Mouse (Mus musculus): ENCODE data around the gene Mical1. TPM values are rescaled to one million over a fixed set of nuclear protein-coding genes. Genes with fewer than 3 reads are reported as not detected.

The Mical1 gene
- 103 TPM for polyA plus RNA-seq (2017; shearing (Covaris generic))

GRCm38 (mm10) chr10:41476171-41477017 is at the start of gene Mical1:
Gene Mical1, plus strand, starts transcription at chr10:41476314.

GRCm38 (mm10) chr10:41450137-41450670 is 25.9 kb upstream of the Mical1 start, which contains the start of gene Zbtb24:
Gene Zbtb24, plus strand, starts transcription at chr10:41450383.

GRCm38 (mm10) chr10:41489708-41490517 is 13.8 kb downstream of the Mical1 start, which contains the start of the genes Smpd2 and Ppil6:
Gene Smpd2, minus strand, starts transcription at chr10:41490369.
Gene Ppil6, plus strand, starts transcription at chr10:41490439.

GRCm38 (mm10) chr10:41518981-41519618 is 43.0 kb downstream of the Mical1 start, which contains the start of gene Cd164:
Gene Cd164, plus strand, starts transcription at chr10:41519414.

Other genes starting within 250 kb of the Mical1 start
- gene Fig4, start 173.1 kb upstream of the Mical1 start, polyA plus RNA-seq (2017; shearing (Covaris generic)), result 36.1 TPM
- not detected for gene Ak9, start 172.3 kb upstream of the Mical1 start, polyA plus RNA-seq (2017; shearing (Covaris generic))
- gene Zbtb24, start 25.9 kb upstream of the Mical1 start, polyA plus RNA-seq (2017; shearing (Covaris generic)), result 50.5 TPM
- 42.8 TPM for gene Smpd2, start 14.1 kb downstream of the Mical1 start, polyA plus RNA-seq (2017; shearing (Covaris generic))
- gene Ppil6, start 14.1 kb downstream of the Mical1 start, polyA plus RNA-seq (2017; shearing (Covaris generic)), result not detected
- gene Cd164, start 43.1 kb downstream of the Mical1 start, polyA plus RNA-seq (2017; shearing (Covaris generic)), result 254 TPM
- 0.84 TPM for gene Ccdc162, start 240.3 kb downstream of the Mical1 start, polyA plus RNA-seq (2017; shearing (Covaris generic))

Measured in activated CD4-positive, CD25-positive, alpha-beta regulatory T cell, adult 9 weeks (primary cell).